Mouse (Mus musculus): Measurements from ENCODE around the gene Rtn4rl1. TPM values are rescaled to one million over a fixed set of nuclear protein-coding genes. Genes with fewer than 3 reads are reported as not detected.

Rtn4rl1 gene
- polyA plus RNA-seq, 1 experiment from 2014 or later: 16.5 TPM

DNA sequence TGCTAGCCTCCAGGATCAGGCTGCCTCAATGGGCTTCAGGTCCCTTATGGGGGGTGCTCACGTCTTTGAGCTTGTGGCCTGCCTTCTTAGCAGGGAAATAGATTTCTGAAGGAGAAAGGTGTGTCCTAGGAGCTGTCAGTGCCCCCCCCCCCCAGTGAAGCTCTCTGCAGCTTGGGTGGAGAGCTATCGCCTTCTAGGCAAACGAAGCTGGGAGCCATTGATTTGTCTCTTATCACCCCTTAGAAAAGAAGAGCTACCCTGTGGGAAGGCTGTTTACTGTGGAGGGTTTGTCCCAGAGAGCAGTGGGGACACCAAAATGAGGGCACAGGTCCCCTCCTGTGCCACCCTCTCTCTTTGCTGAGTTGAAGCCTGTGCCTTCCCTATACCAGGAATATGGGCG lies 16.5 kb downstream of the Rtn4rl1 start:
- 67% methylated on average over 4 of the region's 4 CpGs for WGBS
- Histone ChIP-seq H3K36me3 (no peaks in the 10 kb centered on the region), H3K27me3 (no peaks in the 10 kb centered on the region), H3K4me1 (replicated peaks) (peaks cover 47% of the 10 kb centered on the region), H3K9me3 (no peaks in the 10 kb centered on the region), H3K4me2 (no peak overlapping the region), H3K27ac (replicated peaks) (no peak overlapping the region), H3K9ac (peak overlapping the region; percentile 26; the same call in 1 of the 2 replicates), H3K4me3 (no peak overlapping the region)
- ATAC-seq (ENCODE audit: low read depth): no peak

DNA sequence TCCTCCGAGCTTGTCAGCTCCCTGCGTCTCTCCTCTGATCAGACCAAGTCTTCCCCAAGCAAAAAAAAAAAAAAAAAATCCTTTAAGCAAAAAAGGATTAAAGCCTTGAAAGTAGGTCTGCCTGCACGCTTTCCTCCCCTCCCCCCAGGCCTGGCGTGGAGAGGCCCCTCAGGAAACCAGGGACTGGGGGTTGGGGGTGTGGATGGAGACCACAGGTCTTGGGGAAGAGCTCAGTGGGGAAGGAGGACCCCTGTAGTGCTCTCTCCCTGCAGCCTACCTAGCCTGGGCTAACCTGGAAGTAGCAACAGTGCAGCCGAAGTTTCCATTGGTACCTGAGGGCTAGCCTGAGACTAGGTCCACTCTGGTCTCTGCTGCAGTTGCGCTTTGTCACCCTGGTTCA lies 17.2 kb downstream of the Rtn4rl1 start:
- Histone ChIP-seq H3K4me1 (replicated peaks) (peaks cover 53% of the 10 kb centered on the region), H3K36me3 (no peaks in the 10 kb centered on the region), H3K27ac (replicated peaks) (no peak overlapping the region), H3K9ac (no peak overlapping the region), H3K9me3 (no peaks in the 10 kb centered on the region), H3K27me3 (0 out of 2 replicates have a peak, but pooled peaks cover 4% of the 10 kb centered on the region), H3K4me3 (no peak overlapping the region), H3K4me2 (no peak overlapping the region)
- 60% methylated on average over 6 of the region's 6 CpGs for WGBS
- no peak for ATAC-seq (ENCODE audit: low read depth)

DNA sequence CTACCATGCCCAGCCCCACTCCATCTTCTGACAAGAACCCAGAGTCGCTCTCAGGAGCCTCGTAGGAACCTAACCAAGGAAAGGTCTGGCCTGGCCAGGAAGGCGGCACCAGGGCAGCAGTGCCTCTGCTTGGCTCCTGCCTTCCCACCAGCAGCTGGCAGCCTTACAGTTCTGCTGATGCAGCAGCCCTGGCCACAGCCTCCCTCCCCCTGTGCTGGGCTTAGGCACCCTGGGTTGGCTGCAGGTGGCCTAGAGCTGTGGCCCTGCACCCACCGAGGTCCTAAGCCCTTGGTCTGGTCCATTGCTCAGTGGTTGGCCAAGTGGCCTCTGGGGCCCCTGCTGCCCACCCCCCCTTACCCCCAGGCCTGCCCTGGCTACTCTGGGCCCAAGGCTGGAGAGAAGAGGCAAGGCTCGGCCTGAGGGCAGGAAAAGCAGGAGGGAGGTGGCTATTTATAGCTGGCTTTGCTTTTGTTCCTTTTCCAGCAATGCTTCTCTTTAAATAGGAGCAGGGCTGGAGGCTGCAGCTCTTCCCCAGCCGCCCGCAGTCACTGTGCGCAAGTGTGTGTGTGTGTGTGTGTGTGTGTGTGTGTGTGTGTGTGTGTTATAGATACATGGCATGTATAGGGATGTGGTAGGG lies 18.6 kb downstream of the Rtn4rl1 start:
- no peak overlapping the region for H3K4me3 ChIP-seq
- no peaks in the 10 kb centered on the region for H3K9me3 ChIP-seq
- peaks cover 59% of the 10 kb centered on the region for H3K4me1 ChIP-seq (replicated peaks)
- peak overlapping the region; percentile 70; the same call in 1 of the 2 replicates for H3K27ac ChIP-seq (replicated peaks)
- no peak for ATAC-seq (ENCODE audit: low read depth)
- H3K4me2 ChIP-seq: no peak overlapping the region
- 0 out of 2 replicates have a peak, but pooled peaks cover 4% of the 10 kb centered on the region for H3K27me3 ChIP-seq
- WGBS: 43% methylated on average over 8 of the region's 8 CpGs
- no peaks in the 10 kb centered on the region for H3K36me3 ChIP-seq
- H3K9ac ChIP-seq: peak overlapping the region; percentile 52

DNA sequence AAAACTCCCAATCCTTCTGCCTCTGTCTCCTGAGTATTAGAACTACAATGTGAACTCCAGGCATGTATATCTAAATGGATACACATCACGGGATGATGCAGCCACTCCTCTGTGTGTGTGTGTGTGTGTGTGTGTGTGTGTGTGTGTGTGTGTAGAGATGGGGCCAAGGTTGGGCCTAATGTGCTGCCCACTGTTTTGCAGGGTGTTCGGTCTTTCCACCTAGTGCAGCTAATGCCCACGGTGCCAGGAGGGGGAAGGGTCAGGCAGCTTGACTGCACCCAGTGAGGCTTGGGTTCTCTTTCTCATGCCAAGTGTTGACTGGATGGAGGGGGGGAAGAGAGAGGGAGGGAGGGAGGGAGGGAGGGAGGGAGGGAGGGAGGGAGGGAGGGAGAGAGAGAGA lies 19.3 kb downstream of the Rtn4rl1 start:
- H3K4me3 ChIP-seq: no peak overlapping the region
- H3K36me3 ChIP-seq: no peaks in the 10 kb centered on the region
- no peak overlapping the region for H3K9ac ChIP-seq
- no peak; the same call in 1 of the 2 replicates for ATAC-seq (ENCODE audit: low read depth)
- H3K4me2 ChIP-seq: no peak overlapping the region
- H3K9me3 ChIP-seq: no peaks in the 10 kb centered on the region
- peaks cover 59% of the 10 kb centered on the region for H3K4me1 ChIP-seq (replicated peaks)
- WGBS: 52% methylated on average over 1 of the region's 3 CpGs
- peak overlapping the region; percentile 70; the same call in 1 of the 2 replicates for H3K27ac ChIP-seq (replicated peaks)
- H3K27me3 ChIP-seq: 0 out of 2 replicates have a peak, but pooled peaks cover 4% of the 10 kb centered on the region

DNA sequence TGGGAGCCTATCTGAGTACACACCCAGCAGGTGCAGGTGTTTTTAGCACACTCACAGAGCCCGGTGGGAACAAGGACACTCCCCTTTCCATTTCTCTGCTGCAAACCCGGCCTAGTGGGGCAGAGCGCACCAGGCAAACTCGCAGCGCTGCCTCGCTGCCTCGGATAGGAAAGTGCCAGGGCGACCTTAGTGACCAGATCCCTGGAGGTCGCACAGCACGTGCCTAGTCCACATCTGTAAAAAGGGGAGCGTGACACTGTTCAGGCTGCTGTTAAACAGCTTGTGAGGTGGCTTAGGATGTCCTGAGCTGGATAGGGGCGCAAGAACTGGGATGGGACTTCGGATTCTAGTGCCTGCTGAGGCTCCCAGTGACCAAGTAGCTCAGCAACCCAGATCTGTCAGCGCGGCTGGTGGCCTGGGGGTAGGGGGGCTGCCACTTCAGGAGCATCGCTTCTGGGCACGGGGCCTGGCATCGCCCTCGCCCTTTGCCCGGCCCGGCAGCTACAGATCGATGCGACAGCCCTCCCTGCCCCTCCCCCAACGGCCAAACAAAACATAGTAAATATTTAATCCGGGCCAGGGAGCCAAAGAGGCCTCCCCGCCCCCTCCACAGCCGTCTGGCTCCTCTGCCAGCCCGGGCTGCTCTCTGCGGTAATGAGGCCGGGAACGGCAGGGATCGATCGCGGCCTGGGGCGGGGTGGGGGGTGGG lies 19.9 kb downstream of the Rtn4rl1 start:
- Histone ChIP-seq H3K36me3 (no peaks in the 10 kb centered on the region), H3K9ac (peak overlapping the region; percentile 60), H3K9me3 (no peaks in the 10 kb centered on the region), H3K4me1 (replicated peaks) (peaks cover 59% of the 10 kb centered on the region), H3K4me2 (peak overlapping the region; percentile 59), H3K4me3 (peak overlapping the region; percentile 28), H3K27ac (replicated peaks) (peak overlapping the region; percentile 74), H3K27me3 (0 out of 2 replicates have a peak, but pooled peaks cover 4% of the 10 kb centered on the region)
- peak; percentile 69 for ATAC-seq (ENCODE audit: low read depth)
- WGBS: 2% methylated on average over 35 of the region's 35 CpGs

DNA sequence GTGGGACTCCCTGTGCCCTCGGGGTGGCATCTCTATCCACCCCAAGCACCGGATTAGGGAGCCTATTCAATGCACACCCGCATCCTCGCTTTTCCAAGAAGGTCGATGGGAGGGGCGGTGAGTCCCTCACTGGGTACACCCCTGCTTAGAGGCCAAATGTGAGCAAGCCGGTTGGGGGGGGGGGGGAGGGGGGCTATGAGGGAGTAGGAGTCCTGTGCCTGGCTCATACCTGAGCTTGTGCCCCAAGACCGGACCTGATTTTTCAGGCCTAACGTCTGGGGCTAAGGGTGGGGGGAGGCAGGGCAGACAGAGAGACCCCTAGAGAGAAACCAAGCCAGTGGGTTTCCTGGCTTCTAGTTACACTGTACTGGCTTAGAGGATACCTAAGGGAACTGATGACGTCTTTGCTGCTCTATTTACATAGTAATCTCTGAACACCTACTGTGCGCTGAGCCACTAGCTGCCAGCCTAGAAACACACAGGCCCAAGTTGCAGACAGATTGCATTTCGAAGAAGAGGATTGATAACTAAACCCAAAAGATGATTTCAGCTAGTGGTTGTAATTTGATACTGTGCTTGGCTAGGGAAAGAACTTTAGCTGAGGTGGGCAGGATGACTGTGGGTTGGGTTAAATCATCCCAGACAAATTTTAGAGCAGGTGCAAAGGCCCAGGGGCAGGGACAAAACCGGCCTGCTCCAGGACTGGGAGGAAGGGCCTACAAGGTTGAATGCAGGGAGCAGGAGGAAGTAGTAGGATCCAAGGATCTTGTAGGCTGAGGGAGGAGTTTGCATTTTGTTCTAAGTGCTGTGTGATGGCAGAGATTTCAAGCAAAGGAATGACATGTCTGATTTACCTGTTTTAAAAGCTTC lies 20.7 kb downstream of the Rtn4rl1 start:
- peak; percentile 14; the same call in 1 of the 2 replicates for ATAC-seq (ENCODE audit: low read depth)
- WGBS: 19% methylated on average over 13 of the region's 13 CpGs
- Histone ChIP-seq H3K4me3 (peak overlapping the region; percentile 28), H3K9me3 (no peaks in the 10 kb centered on the region), H3K4me2 (peak overlapping the region; percentile 59), H3K4me1 (replicated peaks) (peaks cover 59% of the 10 kb centered on the region), H3K36me3 (no peaks in the 10 kb centered on the region), H3K9ac (peak overlapping the region; percentile 60), H3K27ac (replicated peaks) (peak overlapping the region; percentile 74), H3K27me3 (0 out of 2 replicates have a peak, but pooled peaks cover 4% of the 10 kb centered on the region)

DNA sequence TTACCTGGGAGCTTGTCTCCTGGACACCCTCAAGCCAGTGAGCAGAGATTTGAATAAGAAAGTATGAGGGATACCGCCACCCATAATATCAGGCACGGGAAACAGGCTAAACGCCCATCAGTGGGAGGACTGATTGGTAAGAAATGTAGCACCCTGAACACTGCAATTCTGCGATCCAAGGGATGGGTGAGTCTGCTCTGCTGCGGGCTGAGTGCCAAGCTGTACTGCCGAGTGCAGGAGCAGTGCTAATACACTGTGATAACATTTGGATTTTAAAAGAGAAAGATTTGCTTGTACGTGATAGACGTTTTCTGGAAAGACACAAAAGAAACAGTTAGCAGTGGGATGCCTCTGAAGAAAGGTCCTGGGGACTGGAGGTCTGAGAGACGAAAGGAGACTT lies 26.5 kb downstream of the Rtn4rl1 start:
- no peak for ATAC-seq (ENCODE audit: low read depth)
- no peaks in the 10 kb centered on the region for H3K36me3 ChIP-seq
- 51% methylated on average over 9 of the region's 9 CpGs for WGBS
- H3K27ac ChIP-seq (replicated peaks): no peak overlapping the region
- H3K27me3 ChIP-seq: 0 out of 2 replicates have a peak, but pooled peaks cover 4% of the 10 kb centered on the region
- H3K4me2 ChIP-seq: no peak overlapping the region
- H3K4me3 ChIP-seq: no peak overlapping the region
- H3K4me1 ChIP-seq (replicated peaks): peaks cover 21% of the 10 kb centered on the region
- no peaks in the 10 kb centered on the region for H3K9me3 ChIP-seq
- H3K9ac ChIP-seq: no peak overlapping the region

DNA sequence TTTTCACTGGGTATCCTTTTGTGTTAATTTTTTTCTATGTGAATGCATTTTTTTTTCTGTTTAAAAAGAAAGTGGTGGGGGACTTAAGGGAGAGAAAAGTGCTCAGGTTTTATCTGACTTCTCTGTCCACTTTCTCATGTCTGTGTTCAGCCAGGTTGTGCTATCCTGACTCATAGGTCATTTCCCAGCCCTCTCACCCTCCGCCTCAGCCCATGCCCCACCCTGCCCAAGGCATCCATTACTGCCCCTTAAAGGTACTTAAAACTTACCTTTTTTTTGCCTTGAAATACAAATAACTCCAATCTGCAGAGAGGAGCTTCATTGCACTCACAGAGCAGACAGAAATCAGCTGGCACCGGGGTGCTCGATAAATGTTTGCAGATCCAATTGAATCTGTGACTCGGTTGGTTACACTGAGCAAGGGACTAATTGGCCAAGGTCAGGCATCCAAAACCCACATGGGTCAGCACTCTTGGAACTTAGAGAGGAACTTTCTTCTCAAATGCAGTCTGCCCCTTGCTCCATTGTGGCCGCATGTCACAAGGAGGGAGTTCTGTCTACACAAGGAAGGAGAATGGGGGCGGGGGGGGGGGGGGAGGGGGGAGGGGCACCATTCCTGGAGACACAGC lies 27.0 kb downstream of the Rtn4rl1 start:
- no peak for ATAC-seq (ENCODE audit: low read depth)
- Histone ChIP-seq H3K27ac (replicated peaks) (no peak overlapping the region), H3K9me3 (no peaks in the 10 kb centered on the region), H3K36me3 (no peaks in the 10 kb centered on the region), H3K4me2 (no peak overlapping the region), H3K27me3 (0 out of 2 replicates have a peak, but pooled peaks cover under 1% of the 10 kb centered on the region), H3K4me1 (replicated peaks) (peaks cover 15% of the 10 kb centered on the region), H3K9ac (no peak overlapping the region), H3K4me3 (no peak overlapping the region)
- WGBS: 78% methylated on average over 5 of the region's 6 CpGs

DNA sequence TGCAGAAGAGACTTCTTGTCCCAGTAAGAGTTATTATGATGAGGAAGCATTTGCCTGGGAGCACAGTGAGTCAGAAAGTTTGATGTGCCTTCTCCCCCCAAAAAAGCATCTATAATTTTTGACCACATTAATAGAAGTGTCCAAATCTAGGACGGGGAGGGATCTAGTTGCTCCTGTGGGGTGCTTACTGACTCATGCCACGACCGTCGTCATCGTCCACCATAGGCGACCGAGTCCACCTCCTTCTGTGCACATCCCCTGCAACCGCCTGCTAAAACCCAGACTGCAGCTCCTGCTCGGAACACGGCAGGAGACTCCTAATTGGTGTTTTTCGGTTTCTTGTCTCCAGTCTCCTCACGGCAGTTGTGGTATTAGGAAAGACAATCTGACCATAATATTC lies 30.5 kb downstream of the Rtn4rl1 start:
- no peak overlapping the region for H3K4me3 ChIP-seq
- H3K9me3 ChIP-seq: no peaks in the 10 kb centered on the region
- no peaks in the 10 kb centered on the region for H3K36me3 ChIP-seq
- no peak overlapping the region for H3K9ac ChIP-seq
- no peak overlapping the region for H3K27ac ChIP-seq (replicated peaks)
- ATAC-seq (ENCODE audit: low read depth): no peak
- H3K4me2 ChIP-seq: no peak overlapping the region
- WGBS: 83% methylated on average over 12 of the region's 12 CpGs
- H3K27me3 ChIP-seq: no peaks in the 10 kb centered on the region
- H3K4me1 ChIP-seq (replicated peaks): peaks cover 9% of the 10 kb centered on the region

DNA sequence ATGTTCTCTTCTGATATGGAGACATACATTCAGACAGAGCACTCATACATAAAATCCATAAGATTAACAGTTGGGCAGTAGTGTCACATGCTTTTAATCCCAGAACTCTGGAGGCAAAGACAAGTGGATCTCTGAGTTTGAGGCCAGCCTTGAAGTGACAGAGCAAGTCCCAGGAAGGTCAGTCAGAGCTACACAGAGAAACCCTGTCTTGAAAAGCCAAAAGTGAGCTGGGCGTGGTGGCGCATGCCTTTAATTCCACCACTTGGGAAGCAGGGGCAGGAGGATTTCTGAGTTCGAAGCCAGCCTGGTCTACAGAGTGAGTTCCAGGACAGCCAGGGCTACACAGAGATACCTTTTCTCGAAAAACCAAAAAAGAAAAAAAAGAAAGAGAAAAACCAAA lies 31.3 kb downstream of the Rtn4rl1 start:
- WGBS: 93% methylated on average over 4 of the region's 4 CpGs
- Histone ChIP-seq H3K36me3 (no peaks in the 10 kb centered on the region), H3K4me1 (replicated peaks) (peaks cover 13% of the 10 kb centered on the region), H3K4me2 (no peak overlapping the region), H3K27ac (replicated peaks) (no peak overlapping the region), H3K9me3 (no peaks in the 10 kb centered on the region), H3K27me3 (no peaks in the 10 kb centered on the region), H3K9ac (no peak overlapping the region), H3K4me3 (no peak overlapping the region)
- ATAC-seq (ENCODE audit: low read depth): no peak

DNA sequence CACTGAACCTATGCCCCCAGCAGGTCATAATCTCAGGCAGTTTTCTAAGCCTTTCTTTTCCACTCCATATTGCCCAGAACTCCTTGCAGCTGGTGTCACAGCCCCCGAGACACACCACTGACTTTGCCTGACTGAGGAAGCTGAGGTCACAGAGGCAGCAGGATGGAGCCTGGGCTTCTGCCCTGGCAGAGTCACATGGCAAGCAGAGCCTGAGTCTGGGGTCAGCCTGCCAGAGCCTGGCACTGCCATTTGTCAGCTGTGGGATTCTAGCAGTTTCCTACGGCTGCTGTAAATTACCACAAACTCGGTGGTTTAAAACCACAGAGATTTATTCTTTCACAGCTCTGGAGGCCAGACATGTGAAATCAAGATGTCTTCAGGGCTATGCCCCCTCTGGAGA lies 34.0 kb downstream of the Rtn4rl1 start:
- 42% methylated on average over 3 of the region's 3 CpGs for WGBS
- H3K27me3 ChIP-seq: no peaks in the 10 kb centered on the region

More for the DNA sequence above, 34.0 kb downstream of the Rtn4rl1 start:
- H3K4me3 ChIP-seq: no peak overlapping the region
- no peak overlapping the region for H3K4me2 ChIP-seq
- H3K9ac ChIP-seq: no peak overlapping the region
- ATAC-seq (ENCODE audit: low read depth): no peak
- H3K9me3 ChIP-seq: no peaks in the 10 kb centered on the region
- H3K36me3 ChIP-seq: no peaks in the 10 kb centered on the region
- H3K27ac ChIP-seq (replicated peaks): no peak overlapping the region
- peaks cover 19% of the 10 kb centered on the region for H3K4me1 ChIP-seq (replicated peaks)

Data from neural tube, embryonic 13.5 days (tissue).